25 mouse cellular contexts compared by ENCODE assay signal in the genomic region with DNA sequence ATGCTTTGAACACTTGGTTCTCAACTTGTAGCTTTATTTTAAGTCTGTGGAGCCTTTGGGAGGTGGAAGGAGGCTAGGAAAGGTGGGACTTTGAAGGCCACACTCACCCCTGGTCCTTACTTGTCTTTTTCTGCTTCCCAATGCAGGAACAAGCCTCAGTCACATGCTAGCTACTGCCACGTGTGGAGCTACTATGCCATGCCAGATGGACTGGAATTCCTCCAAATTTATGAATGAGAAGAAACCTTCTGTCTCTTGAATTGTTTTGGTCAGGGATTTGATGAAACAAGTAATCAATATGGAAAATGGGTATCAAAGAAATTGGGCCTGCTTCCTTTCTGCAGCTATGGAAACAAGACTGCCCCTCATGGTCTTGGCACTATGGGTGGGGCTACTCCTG.
DNase-seq lines count a peak whose midpoint lies in the region; ATAC-seq and TF ChIP-seq lines count a peak whose summit lies in the region.
"Had no signal": no experiment of that assay in that cellular context is flagged by ENCODE, and none has a peak within 500 bp of the region (broad histone marks: within the 10 kb centered on the region; RNA-seq: fewer than 3 reads in every experiment).

No protein-coding gene starts in this region.

- no peak overlapping the region for H3K9ac ChIP-seq in forebrain, embryonic 14.5 days (ENCODE audit: low read length)
- no peak overlapping the region for H3K9ac ChIP-seq in forebrain, embryonic 15.5 days (replicated peaks)
- no peak overlapping the region for H3K9ac ChIP-seq in midbrain, postnatal 0 days (replicated peaks; ENCODE audit: low read length, poor library complexity, severe bottlenecking)
- H3K9ac ChIP-seq in midbrain, embryonic 14.5 days (replicated peaks; ENCODE audit: low read length): no peak overlapping the region
- H3K9ac ChIP-seq: embryonic facial prominence, embryonic 15.5 days; forebrain, embryonic 12.5 days; heart, embryonic 15.5 days; hindbrain, embryonic 14.5 days had no signal

- H3K4me1 ChIP-seq in forebrain, embryonic 14.5 days (ENCODE audit: control insufficient read depth, insufficient read depth, low read length): no peaks in the 10 kb centered on the region
- no peaks in the 10 kb centered on the region for H3K4me1 ChIP-seq in forebrain, embryonic 15.5 days
- H3K4me1 ChIP-seq in midbrain, postnatal 0 days (ENCODE audit: insufficient read depth, low read length): no peaks in the 10 kb centered on the region
- no peaks in the 10 kb centered on the region for H3K4me1 ChIP-seq in midbrain, embryonic 14.5 days (ENCODE audit: control insufficient read depth, insufficient read depth, low read length)
- H3K4me1 ChIP-seq: embryonic facial prominence, embryonic 15.5 days; forebrain, embryonic 12.5 days; heart, embryonic 15.5 days had no signal

- no peaks in the 10 kb centered on the region for H3K27me3 ChIP-seq in forebrain, embryonic 14.5 days (replicated peaks; ENCODE audit: control insufficient read depth, insufficient read depth, low read length)
- H3K27me3 ChIP-seq in forebrain, embryonic 15.5 days: no peaks in the 10 kb centered on the region
- no peaks in the 10 kb centered on the region for H3K27me3 ChIP-seq in midbrain, postnatal 0 days (ENCODE audit: insufficient read depth, low read length)
- no peaks in the 10 kb centered on the region for H3K27me3 ChIP-seq in midbrain, embryonic 14.5 days (ENCODE audit: control insufficient read depth, insufficient read depth, low read length)
- H3K27me3 ChIP-seq: CH12.LX; embryonic facial prominence, embryonic 15.5 days; forebrain, embryonic 12.5 days; heart, embryonic 15.5 days; Patski had no signal

- WGBS in forebrain, embryonic 14.5 days: 52% methylated on average over 1 of the region's 1 CpGs
- WGBS in forebrain, embryonic 15.5 days: 55% methylated on average over 1 of the region's 1 CpGs
- WGBS in midbrain, postnatal 0 days: 70% methylated on average over 1 of the region's 1 CpGs
- 63% methylated on average over 1 of the region's 1 CpGs for WGBS in midbrain, embryonic 14.5 days

- DNase-seq in forebrain, embryonic 14.5 days (ENCODE audit: low spot score): peak; percentile 43
- DNase-seq in layer of hippocampus, adult 11-12 months (ENCODE audit: low spot score): peak; percentile 7
- DNase-seq in layer of hippocampus, postnatal 25 days (ENCODE audit: extremely low spot score in 1 of 2, low spot score in 1 of 2): no peak
- peak; percentile 27 for DNase-seq in midbrain, postnatal 0 days (ENCODE audit: low spot score)
- no peak for DNase-seq in midbrain, embryonic 14.5 days
- DNase-seq in frontal cortex, postnatal 10 days (ENCODE audit: low spot score in 2 of 2): no peak
- DNase-seq: adrenal gland, adult 2 months; adrenal gland, postnatal 25 days; cerebellum, adult 11 months; cerebellum, adult 9-10 months; embryo, embryonic 11 days; gastrocnemius, postnatal 14 days; heart, adult 2 months; heart, postnatal 14 days had no signal

- H3K9me3 ChIP-seq in forebrain, embryonic 14.5 days (replicated peaks; ENCODE audit: control insufficient read depth, low read length): no peaks in the 10 kb centered on the region
- no peaks in the 10 kb centered on the region for H3K9me3 ChIP-seq in forebrain, embryonic 15.5 days
- H3K9me3 ChIP-seq in midbrain, postnatal 0 days (ENCODE audit: low read length): no peaks in the 10 kb centered on the region
- no peaks in the 10 kb centered on the region for H3K9me3 ChIP-seq in midbrain, embryonic 14.5 days (ENCODE audit: control insufficient read depth, low read length)
- H3K9me3 ChIP-seq: embryonic facial prominence, embryonic 15.5 days; forebrain, embryonic 12.5 days; heart, embryonic 15.5 days had no signal

- no peaks in the 10 kb centered on the region for H3K36me3 ChIP-seq in forebrain, embryonic 14.5 days (ENCODE audit: control insufficient read depth, insufficient read depth, low read length)
- H3K36me3 ChIP-seq in forebrain, embryonic 15.5 days: no peaks in the 10 kb centered on the region
- H3K36me3 ChIP-seq in midbrain, postnatal 0 days (ENCODE audit: insufficient read depth, low read length): no peaks in the 10 kb centered on the region
- H3K36me3 ChIP-seq in midbrain, embryonic 14.5 days (ENCODE audit: control insufficient read depth, insufficient read depth, low read length): no peaks in the 10 kb centered on the region
- H3K36me3 ChIP-seq: embryonic facial prominence, embryonic 15.5 days; forebrain, embryonic 12.5 days; heart, embryonic 15.5 days had no signal

- no peak overlapping the region for H3K4me3 ChIP-seq in forebrain, embryonic 14.5 days (ENCODE audit: low read depth, low read length)
- no peak overlapping the region for H3K4me3 ChIP-seq in forebrain, embryonic 15.5 days
- H3K4me3 ChIP-seq in midbrain, postnatal 0 days (ENCODE audit: low read depth, low read length): no peak overlapping the region
- H3K4me3 ChIP-seq in midbrain, embryonic 14.5 days (replicated peaks; ENCODE audit: low read depth, low read length): no peak overlapping the region
- H3K4me3 ChIP-seq: embryonic facial prominence, embryonic 15.5 days; erythroblast, embryonic 14.5 days; forebrain, embryonic 12.5 days; heart, adult 2 months; heart, embryonic 15.5 days had no signal

- H3K4me2 ChIP-seq in forebrain, embryonic 14.5 days (ENCODE audit: low read length): no peak overlapping the region
- no peak overlapping the region for H3K4me2 ChIP-seq in forebrain, embryonic 15.5 days (replicated peaks)
- H3K4me2 ChIP-seq in midbrain, postnatal 0 days (ENCODE audit: low read depth, low read length, poor library complexity, severe bottlenecking): no peak overlapping the region
- no peak overlapping the region for H3K4me2 ChIP-seq in midbrain, embryonic 14.5 days (ENCODE audit: low read length)
- H3K4me2 ChIP-seq: embryonic facial prominence, embryonic 15.5 days; forebrain, embryonic 12.5 days; heart, embryonic 11.5 days; heart, embryonic 15.5 days; hindbrain, embryonic 14.5 days had no signal

- no peak overlapping the region for H3K27ac ChIP-seq in forebrain, embryonic 14.5 days (ENCODE audit: low read depth, low read length)
- no peak overlapping the region for H3K27ac ChIP-seq in forebrain, embryonic 15.5 days (replicated peaks)
- H3K27ac ChIP-seq in midbrain, postnatal 0 days (ENCODE audit: low read depth, low read length): no peak overlapping the region
- H3K27ac ChIP-seq in midbrain, embryonic 14.5 days (replicated peaks; ENCODE audit: low read depth, low read length): no peak overlapping the region
- H3K27ac ChIP-seq: embryonic facial prominence, embryonic 15.5 days; forebrain, embryonic 12.5 days; heart, adult 2 months; heart, embryonic 15.5 days; hindbrain, embryonic 14.5 days had no signal

- ATAC-seq in forebrain, embryonic 14.5 days: no peak
- ATAC-seq in forebrain, embryonic 15.5 days (replicated peaks): no peak
- ATAC-seq in midbrain, postnatal 0 days (ENCODE audit: low FRiP score): no peak
- ATAC-seq in midbrain, embryonic 14.5 days (ENCODE audit: low FRiP score, low TSS enrichment): no peak
- ATAC-seq: activated CD4-positive, CD25-positive, alpha-beta regulatory T cell, adult 4 months; intestine, postnatal 0 days; Patski had no signal

- no peak for TF ChIP-seq CTCF in midbrain, postnatal 0 days (IDR thresholded peaks at IDR 0.05)

Comparison
In these comparisons a context has a peak if more than half of its experiments do, and no peak if none do; other contexts are left out.
1. DNase-seq: peak in forebrain, embryonic 14.5 days (single experiment), layer of hippocampus, adult 11-12 months (single experiment) and midbrain, postnatal 0 days (single experiment); none in layer of hippocampus, postnatal 25 days (0 of 2), midbrain, embryonic 14.5 days (single experiment) and frontal cortex, postnatal 10 days (0 of 2).